Mouse (Mus musculus) urinary bladder, postnatal 14 days (tissue): Measurements from ENCODE around the gene Stag1.
"Not testable (repeated sequence)": the region's sequence is repeated elsewhere in the genome, so short reads cannot be mapped to it uniquely, and the experiment has no call there.

ENCODE experiments used
- DNase-seq: peaks from one replicate; pipeline ENCODE4 v3.0.0; 2021; ENCODE audit warnings: low spot score

Stag1 gene

GRCm38 (mm10) chr9:100685769-100686487, 88.3 kb downstream of the Stag1 start:
- no peak for DNase-seq

GRCm38 (mm10) chr9:100689765-100690316, 92.2 kb downstream of the Stag1 start:
- DNase-seq: no peak

GRCm38 (mm10) chr9:100692239-100692638, 94.6 kb downstream of the Stag1 start:
- DNase-seq: no peak

DNA sequence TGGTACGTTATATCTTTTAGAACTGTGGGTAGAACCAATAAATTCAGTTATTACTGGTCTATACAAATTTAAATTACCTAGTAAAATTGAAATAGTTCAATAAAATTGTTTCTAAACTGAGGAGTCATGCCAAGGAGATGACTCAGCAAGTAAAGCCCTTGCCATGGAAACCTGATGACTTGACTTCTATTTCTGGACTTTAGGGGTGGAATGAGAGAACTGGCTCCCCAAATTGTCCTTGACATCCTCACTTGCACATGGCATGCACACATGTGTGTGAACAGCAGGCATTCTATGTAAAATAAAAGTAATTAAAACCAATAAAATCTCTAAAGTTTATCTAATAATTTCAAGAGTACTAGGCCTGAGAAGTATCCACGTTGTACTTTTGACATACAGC, 98.9 kb downstream of the Stag1 start:
- no peak for DNase-seq

DNA sequence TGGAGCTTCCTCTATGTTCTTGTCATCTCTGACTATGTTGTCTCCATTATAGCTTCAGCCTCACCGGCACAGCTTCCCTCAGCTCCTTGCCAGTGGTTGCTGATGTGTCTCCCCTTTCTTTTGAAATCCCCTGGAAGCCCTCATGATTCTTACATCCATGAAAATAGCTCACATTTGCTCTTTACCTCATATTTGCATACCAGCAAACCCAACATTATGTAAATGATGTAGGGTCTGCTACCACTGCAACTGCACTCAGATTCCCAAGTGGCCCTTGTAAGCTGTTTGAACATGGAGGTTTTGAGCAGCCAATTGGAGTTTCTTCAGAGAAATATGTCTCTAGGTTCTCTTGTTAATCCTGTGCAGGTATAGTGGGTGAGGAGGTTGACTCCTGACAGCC, 110.0 kb downstream of the Stag1 start:
- no peak for DNase-seq

DNA sequence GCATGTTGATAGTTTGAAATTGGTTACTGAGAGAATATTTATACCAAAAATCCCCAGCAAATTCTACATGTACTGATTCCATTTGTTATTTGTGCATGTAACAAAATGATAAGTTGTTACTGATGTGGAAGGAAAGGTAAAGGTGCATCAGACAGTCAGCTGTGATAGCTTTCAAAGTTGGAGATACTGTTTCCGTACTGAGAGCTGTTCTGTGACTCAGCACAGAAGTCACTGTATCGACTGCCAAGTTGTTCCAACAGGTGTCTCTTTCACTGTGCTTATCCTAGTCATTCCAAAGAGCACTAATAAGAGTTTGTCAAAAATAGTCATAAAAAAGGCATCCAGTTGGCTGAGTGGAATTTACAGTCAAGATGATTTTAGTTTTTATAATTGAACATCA, 114.1 kb downstream of the Stag1 start:
- DNase-seq: no peak

DNA sequence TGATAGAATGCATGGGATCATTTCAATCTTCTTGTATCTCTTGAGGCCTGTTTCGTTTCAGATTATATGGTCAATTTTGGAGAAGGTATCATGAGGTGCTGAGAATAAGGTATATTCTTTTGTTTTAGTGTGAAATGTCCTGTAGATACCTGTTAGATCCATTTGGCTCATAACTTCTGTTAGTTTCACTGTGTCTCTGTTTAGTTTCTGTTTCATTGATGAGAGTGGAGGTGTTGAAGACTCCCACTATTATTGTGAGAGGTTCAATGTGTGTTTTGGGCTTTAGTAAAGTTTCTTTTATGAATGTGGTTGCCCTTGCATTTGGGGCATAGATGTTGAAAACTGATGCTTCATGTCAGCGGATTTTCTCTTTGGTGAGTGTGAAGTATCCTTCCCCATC, 127.2 kb downstream of the Stag1 start:
- not testable (repeated sequence) for DNase-seq

DNA sequence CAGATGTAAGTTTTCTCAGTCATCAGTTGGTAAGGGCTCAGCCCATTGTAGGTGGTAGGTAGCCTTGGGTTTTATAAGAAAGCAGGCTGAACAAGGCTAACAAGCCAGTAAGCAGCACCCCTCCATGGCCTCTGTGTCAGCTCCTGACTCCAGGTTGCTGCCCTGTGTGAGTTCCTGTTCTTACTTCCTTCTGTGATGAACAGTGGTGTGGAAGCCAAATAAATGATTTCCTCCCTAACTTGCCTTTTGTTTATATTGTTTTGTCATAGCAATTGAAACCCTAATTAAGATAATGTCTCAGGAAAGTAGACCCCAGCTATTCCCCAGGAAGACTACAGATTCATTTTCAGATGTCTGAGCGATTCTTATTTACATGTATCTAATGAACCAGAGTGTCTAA, 134.2 kb downstream of the Stag1 start:
- DNase-seq: no peak

DNA sequence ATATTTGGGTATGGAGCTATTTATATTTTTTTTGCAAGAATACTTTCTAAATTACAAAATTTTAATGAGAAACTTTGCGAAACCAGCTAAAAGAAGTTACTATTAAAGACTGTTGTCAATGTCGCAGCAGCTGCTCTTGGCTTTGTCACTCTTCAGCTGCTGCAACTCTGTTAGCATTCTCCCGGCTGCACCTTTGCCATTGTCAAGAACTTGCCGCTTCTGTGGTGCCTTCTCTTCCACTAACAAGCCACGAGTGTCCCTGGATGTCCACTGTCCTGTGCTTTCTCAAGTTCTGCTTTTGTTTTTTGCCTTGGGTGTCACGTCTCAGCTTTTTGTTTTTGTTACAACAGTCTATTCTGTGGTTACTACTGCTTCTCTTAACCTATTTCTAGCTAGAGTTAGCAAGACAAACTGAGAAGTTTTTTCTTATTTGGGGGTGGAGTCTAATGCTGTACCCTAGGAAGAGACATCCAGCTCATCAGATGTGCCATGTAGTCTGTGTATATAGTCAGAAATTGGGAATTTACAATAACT, 136.4 kb downstream of the Stag1 start:
- no peak for DNase-seq

DNA sequence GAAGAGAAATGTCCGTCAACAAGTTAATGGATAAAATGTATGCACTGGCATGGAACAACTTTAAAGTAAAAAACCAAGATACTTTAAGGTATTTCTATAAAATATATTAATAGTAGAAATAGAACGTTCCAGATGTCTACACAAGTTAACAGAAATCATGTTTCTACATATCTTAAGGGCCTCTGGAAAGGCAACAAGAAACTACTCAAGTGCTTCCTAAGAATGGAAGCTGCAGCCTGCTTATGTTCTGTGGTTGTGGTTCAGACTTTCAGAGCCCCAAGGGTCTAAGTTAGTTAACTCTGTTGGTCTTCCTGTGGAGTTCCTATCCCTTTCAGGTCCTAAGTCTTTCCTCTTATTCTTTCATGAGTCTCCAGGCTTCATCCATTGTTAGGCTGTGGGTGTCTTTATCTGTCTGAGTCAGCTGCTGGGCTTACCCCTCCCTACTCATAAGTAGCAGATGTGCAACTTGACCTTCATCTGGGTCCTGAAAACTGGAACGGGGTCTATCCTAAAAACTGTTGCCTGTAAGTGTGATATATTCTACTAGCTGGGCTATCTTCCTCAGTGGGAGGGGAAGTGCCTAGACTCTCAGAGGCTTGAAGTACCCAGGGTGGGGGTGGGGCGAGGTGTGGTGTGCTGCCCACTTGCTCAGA, 138.5 kb downstream of the Stag1 start:
- no peak for DNase-seq

- DNase-seq: no peak
These were observed 139.0 kb downstream of the Stag1 start for GRCm38 (mm10) chr9:100736646-100737031.

GRCm38 (mm10) chr9:100777238-100777637, 179.6 kb downstream of the Stag1 start:
- not testable (repeated sequence) for DNase-seq

GRCm38 (mm10) chr9:100865984-100866383, 268.4 kb downstream of the Stag1 start:
- DNase-seq: no peak

GRCm38 (mm10) chr9:100869635-100870034, 272.0 kb downstream of the Stag1 start:
- DNase-seq: no peak

DNA sequence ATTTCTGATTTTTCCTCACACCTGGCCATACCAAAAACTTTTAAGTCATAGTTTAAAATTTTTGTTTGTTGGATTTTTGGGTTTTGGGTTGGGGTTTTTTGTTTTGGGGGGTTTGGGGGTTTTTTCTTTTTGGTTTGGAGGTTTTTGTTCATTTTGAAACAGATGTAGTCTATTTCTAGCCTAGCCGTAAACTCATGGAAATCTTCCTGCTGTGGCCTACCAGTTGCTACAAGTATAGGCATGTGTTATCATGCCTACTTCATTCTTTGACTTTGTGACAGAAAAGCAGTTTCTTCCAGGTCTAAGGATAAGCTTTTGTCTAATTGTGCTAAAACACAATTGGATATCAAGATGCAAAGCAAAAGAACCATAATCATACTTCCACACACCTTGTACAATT, 298.5 kb downstream of the Stag1 start:
- no peak for DNase-seq

GRCm38 (mm10) chr9:100898042-100898441, 300.4 kb downstream of the Stag1 start:
- no peak for DNase-seq

GRCm38 (mm10) chr9:100910352-100910751, 312.8 kb downstream of the Stag1 start:
- no peak for DNase-seq

- peak; percentile 61 for DNase-seq
These were observed 319.5 kb downstream of the Stag1 start for GRCm38 (mm10) chr9:100917111-100917510.

DNA sequence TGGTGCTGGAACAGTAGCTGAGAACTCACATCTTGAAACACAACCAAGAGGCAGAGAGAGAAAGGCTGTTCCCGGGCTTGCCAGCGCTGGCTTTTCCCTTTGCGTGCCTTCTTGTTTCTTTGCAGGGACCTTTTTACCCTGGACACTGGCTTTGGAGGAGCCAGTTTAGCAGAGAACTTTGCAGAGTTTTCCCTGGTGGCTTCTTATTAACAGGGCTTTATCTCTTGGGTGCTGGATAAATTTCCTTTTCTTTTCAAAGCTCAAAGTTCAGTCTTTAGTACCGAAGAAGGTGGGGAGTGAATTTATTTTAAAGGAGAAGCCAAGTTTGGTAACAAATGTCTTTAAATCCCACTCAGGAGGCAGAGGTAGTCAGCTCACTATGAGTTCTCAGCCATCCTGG, 329.0 kb downstream of the Stag1 start:
- DNase-seq: no peak

DNA sequence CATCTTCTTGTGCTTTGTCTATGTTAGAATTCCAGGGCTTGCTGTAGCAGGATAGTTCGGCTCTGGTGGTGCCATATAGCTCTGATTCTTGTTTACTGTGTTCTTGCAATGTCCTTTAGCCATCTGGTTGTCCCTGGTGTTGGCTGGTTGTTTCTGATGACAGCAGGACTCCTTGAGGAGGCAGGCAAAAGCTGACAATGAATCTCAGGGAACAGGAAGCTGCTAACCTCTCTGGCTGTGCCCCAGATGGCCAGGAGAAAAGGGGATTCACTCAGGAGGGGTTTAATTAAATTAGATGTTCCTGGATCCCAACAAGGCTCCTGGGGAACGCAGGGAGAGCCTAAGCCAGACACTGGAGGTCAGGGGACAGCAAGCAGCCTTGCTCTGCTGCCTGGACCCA, 344.4 kb downstream of the Stag1 start:
- no peak for DNase-seq

GRCm38 (mm10) chr9:100944677-100945365, 347.2 kb downstream of the Stag1 start:
- no peak for DNase-seq

DNA sequence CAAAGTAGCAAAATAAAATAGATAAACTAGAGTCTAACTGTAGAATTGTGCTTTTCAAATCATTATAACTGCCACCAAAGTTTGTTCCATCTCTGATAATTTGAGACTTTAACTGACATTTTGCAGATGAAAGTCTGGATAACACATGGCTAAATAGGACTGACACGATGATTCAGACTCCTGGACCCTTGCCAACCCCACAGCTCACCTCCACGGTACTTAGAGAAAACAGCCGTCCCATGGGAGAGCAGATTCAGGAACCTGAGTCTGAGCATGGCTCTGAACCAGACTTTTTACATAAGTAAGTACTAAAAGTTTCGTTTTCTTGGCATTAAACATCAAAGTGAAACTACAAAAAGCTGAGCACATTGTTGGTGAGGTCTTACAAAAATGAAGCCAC, 353.9 kb downstream of the Stag1 start:
- DNase-seq: peak; percentile 81
